Mouse (Mus musculus): ENCODE data around the gene C7. TPM values are rescaled to one million over a fixed set of nuclear protein-coding genes. Genes with fewer than 3 reads are reported as not detected.

C7 gene
- polyA plus RNA-seq, 1 experiment: 39.7 TPM

DNA sequence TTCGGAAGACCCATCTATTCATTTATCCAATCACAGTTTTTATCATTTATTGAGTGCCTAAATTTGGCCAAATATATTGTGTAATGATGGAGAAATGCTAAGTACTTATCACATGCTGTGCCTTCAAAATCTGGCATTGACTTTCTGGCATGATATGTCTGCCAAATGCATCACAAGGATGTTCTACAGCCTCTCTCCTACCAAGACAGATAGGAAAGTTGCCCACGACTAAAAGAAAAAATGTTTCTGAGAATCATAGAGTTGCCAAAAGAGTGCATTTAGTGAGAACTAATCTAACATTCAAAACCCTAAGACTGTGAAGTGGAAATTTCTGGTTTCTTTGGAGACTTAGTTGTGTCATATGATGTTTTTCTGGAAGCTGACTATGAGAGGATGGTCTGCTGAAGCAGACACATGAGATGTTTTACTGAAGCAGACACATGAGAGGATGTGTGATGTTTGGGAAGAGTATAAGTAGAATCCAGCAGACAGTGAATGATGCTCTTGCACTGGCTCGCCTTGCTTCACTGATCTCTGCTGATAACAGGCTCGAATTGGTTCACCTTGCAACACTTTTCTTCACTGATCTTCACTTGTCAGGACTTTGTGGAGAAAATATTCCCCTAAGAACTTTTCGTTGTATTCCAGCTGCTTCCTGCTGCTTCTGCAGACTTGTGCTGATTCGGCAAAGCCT, 59.9 kb downstream of the C7 start:
- no peaks in the 10 kb centered on the region for H3K4me1 ChIP-seq (ENCODE audit: control insufficient read depth, insufficient read depth, low read length)
- DNase-seq: no peak
- TF ChIP-seq CTCF (IDR thresholded peaks at IDR 0.05; ENCODE audit: insufficient read depth, low read length) (no peak), POLR2A (IDR thresholded peaks at IDR 0.05; ENCODE audit: borderline replicate concordance, extremely low read depth, low read depth, low read length) (no peak)
- WGBS: 61% methylated on average over 6 of the region's 6 CpGs
- no peak overlapping the region for H3K4me3 ChIP-seq (replicated peaks; ENCODE audit: extremely low read depth, low read depth, low read length)

DNA sequence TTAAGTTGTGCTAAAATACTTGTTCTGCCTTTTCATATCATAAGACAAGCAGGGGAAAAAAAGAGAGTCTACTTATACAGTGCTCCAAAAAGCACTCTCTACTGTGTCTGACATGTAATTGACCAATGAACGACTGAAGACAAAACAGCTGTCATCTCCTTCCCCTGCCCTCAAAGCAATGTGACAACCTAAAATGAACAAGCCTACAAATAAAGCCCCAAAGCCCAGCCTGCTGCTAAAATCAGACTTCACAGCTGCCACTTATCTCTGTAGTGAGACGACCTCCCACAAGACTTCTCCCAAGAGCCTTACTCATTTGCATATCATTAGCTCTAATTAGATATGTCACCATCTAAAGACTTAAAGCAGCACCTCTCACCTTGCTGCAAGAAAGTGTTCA, 60.6 kb downstream of the C7 start:
- Histone ChIP-seq H3K4me1 (ENCODE audit: control insufficient read depth, insufficient read depth, low read length) (no peaks in the 10 kb centered on the region), H3K4me3 (replicated peaks; ENCODE audit: extremely low read depth, low read depth, low read length) (no peak overlapping the region)
- DNase-seq: no peak
- TF ChIP-seq POLR2A (IDR thresholded peaks at IDR 0.05; ENCODE audit: borderline replicate concordance, extremely low read depth, low read depth, low read length) (no peak), CTCF (IDR thresholded peaks at IDR 0.05; ENCODE audit: insufficient read depth, low read length) (no peak)
- 40% methylated on average over 2 of the region's 2 CpGs for WGBS

DNA sequence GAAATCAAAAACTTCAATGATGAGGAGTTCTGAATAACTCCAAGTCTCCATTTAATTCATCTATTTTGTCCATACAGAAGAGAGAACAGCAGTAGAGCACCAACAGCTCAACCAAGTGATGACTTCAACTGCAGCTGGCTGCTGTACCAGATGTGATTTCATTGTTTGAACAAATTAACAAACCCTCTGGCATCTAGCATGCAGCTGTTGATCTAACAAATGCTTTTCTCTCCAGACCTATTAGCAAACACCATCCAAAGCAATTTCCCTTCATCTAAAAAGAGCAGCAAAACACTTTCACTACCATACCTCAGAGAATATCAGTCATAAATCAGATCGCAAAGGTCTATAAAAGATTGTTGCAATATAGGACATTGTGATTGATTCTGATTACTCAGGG, 90.2 kb downstream of the C7 start:
- WGBS: 88% methylated on average over 1 of the region's 1 CpGs
- no peak for DNase-seq
- no peak overlapping the region for H3K4me3 ChIP-seq (replicated peaks; ENCODE audit: extremely low read depth, low read depth, low read length)
- TF ChIP-seq CTCF (IDR thresholded peaks at IDR 0.05; ENCODE audit: insufficient read depth, low read length): no peak
- TF ChIP-seq POLR2A (IDR thresholded peaks at IDR 0.05; ENCODE audit: borderline replicate concordance, extremely low read depth, low read depth, low read length): no peak
- no peaks in the 10 kb centered on the region for H3K4me1 ChIP-seq (ENCODE audit: control insufficient read depth, insufficient read depth, low read length)

Other genes with a start within 250 kb of the C7 start
- gene Mroh2b, start 165.0 kb downstream of the C7 start, polyA plus RNA-seq (2012; rRNA removed): not detected in 2 replicates
- gene Card6, start 44.8 kb upstream of the C7 start, polyA plus RNA-seq (2012; rRNA removed): 3.1 and 3.3 TPM in 2 replicates
- 611 and 778 TPM in 2 replicates for gene Rpl37, start 52.9 kb upstream of the C7 start, polyA plus RNA-seq (2012; rRNA removed)
- gene Prkaa1, start 80.1 kb upstream of the C7 start, polyA plus RNA-seq (2012; rRNA removed): 4.3 and 7.6 TPM in 2 replicates
- 3.6 and 8.0 TPM in 2 replicates for gene Ttc33, start 121.8 kb upstream of the C7 start, polyA plus RNA-seq (2012; rRNA removed)
- 6.9 and 7.6 TPM in 2 replicates for gene Ptger4, start 180.4 kb upstream of the C7 start, polyA plus RNA-seq (2012; rRNA removed)

All from lung, adult 2 months (tissue).